Mouse (Mus musculus) layer of hippocampus, adult 2 months (tissue): ENCODE data around the gene Angptl2. TPM values are rescaled to one million over a fixed set of nuclear protein-coding genes. Genes with fewer than 3 reads are reported as not detected.

ENCODE experiments used
- DNase-seq, 2 experiments: peaks; one replicate each; pipeline ENCODE4 v3.0.0; 2022; ENCODE audit warnings: low spot score in 2 of 2
- H3K27ac ChIP-seq: fragments of 200-600 bp; 2 replicates; pipeline ENCODE4 v1.8.1; 2022
- H3K4me3 ChIP-seq: fragments of 200-600 bp; 2 replicates; pipeline ENCODE4 v1.8.1; 2022; ENCODE audit warnings: mild to moderate bottlenecking
- CTCF ChIP-seq: fragments of 200-600 bp; conservative IDR thresholded peaks from 2 replicates; pipeline ENCODE4 v1.8.1; 2022; ENCODE audit warnings: antibody characterized with exemption, mild to moderate bottlenecking, moderate library complexity
- total RNA-seq, 2 experiments: library from RNA; stranded (reverse); gene quantifications; 2 replicates each; pipeline ENCODE4 v1.2.3; 2021

Gene Angptl2
- total RNA-seq, 2 experiments from 2014 or later: 0.81 to 2.2 TPM

GRCm38 (mm10) chr2:33270569-33270968 lies 54.7 kb downstream of the Angptl2 start:
- no peak overlapping the region for H3K27ac ChIP-seq
- TF ChIP-seq CTCF: no peak
- DNase-seq: no peak
- no peak overlapping the region for H3K4me3 ChIP-seq

- DNase-seq: no peak
- Histone ChIP-seq H3K27ac (no peak overlapping the region), H3K4me3 (no peak overlapping the region)
- no peak for TF ChIP-seq CTCF
Observed at GRCm38 (mm10) chr2:33271511-33271910, 55.6 kb downstream of the Angptl2 start.

- DNase-seq: no peak
- Histone ChIP-seq H3K27ac (no peak overlapping the region), H3K4me3 (no peak overlapping the region)
- no peak for TF ChIP-seq CTCF
Observed at GRCm38 (mm10) chr2:33272665-33273439, 57.0 kb downstream of the Angptl2 start.

- H3K4me3 ChIP-seq: no peak overlapping the region
- no peak overlapping the region for H3K27ac ChIP-seq
- TF ChIP-seq CTCF: no peak
- DNase-seq: no peak
Observed at GRCm38 (mm10) chr2:33274719-33275490, 59.0 kb downstream of the Angptl2 start.

- TF ChIP-seq CTCF: no peak
- Histone ChIP-seq H3K4me3 (no peak overlapping the region), H3K27ac (no peak overlapping the region)
- no peak for DNase-seq
Observed at GRCm38 (mm10) chr2:33279758-33280157, 63.9 kb downstream of the Angptl2 start.

GRCm38 (mm10) chr2:33280525-33280924 lies 64.7 kb downstream of the Angptl2 start:
- no peak for TF ChIP-seq CTCF
- no peak overlapping the region for H3K4me3 ChIP-seq
- DNase-seq: no peak
- H3K27ac ChIP-seq: no peak overlapping the region

GRCm38 (mm10) chr2:33281807-33282206 lies 65.9 kb downstream of the Angptl2 start:
- TF ChIP-seq CTCF: no peak
- DNase-seq: no peak
- no peak overlapping the region for H3K27ac ChIP-seq
- H3K4me3 ChIP-seq: no peak overlapping the region

GRCm38 (mm10) chr2:33282877-33283276 lies 67.0 kb downstream of the Angptl2 start:
- no peak for DNase-seq
- no peak overlapping the region; the same call in 1 of the 2 replicates for H3K27ac ChIP-seq
- H3K4me3 ChIP-seq: no peak overlapping the region
- no peak for TF ChIP-seq CTCF

GRCm38 (mm10) chr2:33283674-33284073 lies 67.8 kb downstream of the Angptl2 start:
- Histone ChIP-seq H3K4me3 (no peak overlapping the region), H3K27ac (no peak overlapping the region)
- TF ChIP-seq CTCF: no peak
- no peak for DNase-seq

- Histone ChIP-seq H3K4me3 (no peak overlapping the region), H3K27ac (no peak overlapping the region)
- DNase-seq: no peak
- TF ChIP-seq CTCF: no peak
Observed at GRCm38 (mm10) chr2:33288837-33289236, 73.0 kb downstream of the Angptl2 start.

GRCm38 (mm10) chr2:33290491-33290890 lies 74.6 kb downstream of the Angptl2 start:
- TF ChIP-seq CTCF: no peak
- Histone ChIP-seq H3K4me3 (no peak overlapping the region), H3K27ac (no peak overlapping the region)
- no peak for DNase-seq

- TF ChIP-seq CTCF: no peak
- no peak overlapping the region for H3K4me3 ChIP-seq
- no peak overlapping the region for H3K27ac ChIP-seq
- no peak for DNase-seq
Observed at GRCm38 (mm10) chr2:33292057-33292456, 76.2 kb downstream of the Angptl2 start.

GRCm38 (mm10) chr2:33295115-33295514 lies 79.2 kb downstream of the Angptl2 start:
- no peak for TF ChIP-seq CTCF
- no peak for DNase-seq
- Histone ChIP-seq H3K27ac (no peak overlapping the region), H3K4me3 (no peak overlapping the region)

Other genes with a start within 250 kb of the Angptl2 start
- gene Slc2a8, start 234.0 kb upstream of the Angptl2 start, total RNA-seq: 10 to 100 TPM; 19.1 to 21.7 TPM
- 10 to 100 TPM; 31.7 to 35.2 TPM for gene Garnl3, start 84.4 kb upstream of the Angptl2 start, total RNA-seq
- 10 to 100 TPM; 68.2 TPM for gene Ralgps1, start 155.4 kb downstream of the Angptl2 start, total RNA-seq
- gene Zbtb34, start 215.3 kb downstream of the Angptl2 start, total RNA-seq: 10 to 100 TPM; 13.9 to 14.8 TPM